Mouse (Mus musculus): ENCODE measurements at regions not wholly inside any gene's neighbourhood (a gene's known extent, or its start where the extent isn't known, plus 50 kb on each side); places are given as distances from the start of the nearest gene placed in this dataset.

- TF ChIP-seq CTCF (IDR thresholded peaks at IDR 0.05), result no peak
- Histone ChIP-seq H3K4me3 (no peak overlapping the region), H3K27ac (no peak overlapping the region)
- DNase-seq (ENCODE audit: extremely low spot score in 1 of 2, low spot score in 2 of 2), result no peak
- intact Hi-C loops (cut with DNase I), result no loop called here
Observed at GRCm38 (mm10) chr13:102173382-102174234, 405.6 kb upstream of the Pik3r1 start.

- Histone ChIP-seq H3K27ac (no peak overlapping the region), H3K4me3 (no peak overlapping the region)
- no peak for DNase-seq (ENCODE audit: extremely low spot score in 1 of 2, low spot score in 2 of 2)
- intact Hi-C loops (cut with DNase I), result no loop called here
- TF ChIP-seq CTCF (IDR thresholded peaks at IDR 0.05), result no peak
Observed at GRCm38 (mm10) chr13:102174431-102174830, 406.4 kb upstream of the Pik3r1 start.

GRCm38 (mm10) chr13:102174896-102175295 lies 406.9 kb upstream of the Pik3r1 start:
- H3K27ac ChIP-seq, result no peak overlapping the region
- no peak for TF ChIP-seq CTCF (IDR thresholded peaks at IDR 0.05)
- H3K4me3 ChIP-seq, result no peak overlapping the region
- DNase-seq (ENCODE audit: extremely low spot score in 1 of 2, low spot score in 2 of 2), result no peak
- intact Hi-C loops (cut with DNase I), result no loop called here

GRCm38 (mm10) chr13:102175406-102175805 lies 407.4 kb upstream of the Pik3r1 start:
- Histone ChIP-seq H3K27ac (no peak overlapping the region), H3K4me3 (no peak overlapping the region)
- intact Hi-C loops (cut with DNase I), result no loop called here
- DNase-seq (ENCODE audit: extremely low spot score in 1 of 2, low spot score in 2 of 2), result no peak
- TF ChIP-seq CTCF (IDR thresholded peaks at IDR 0.05), result no peak

- DNase-seq (ENCODE audit: extremely low spot score in 1 of 2, low spot score in 2 of 2), result no peak
- TF ChIP-seq CTCF (IDR thresholded peaks at IDR 0.05), result no peak
- intact Hi-C loops (cut with DNase I), result no loop called here
Observed at GRCm38 (mm10) chr13:102176456-102176855, 408.4 kb upstream of the Pik3r1 start.

GRCm38 (mm10) chr13:102194716-102195115 lies 426.7 kb upstream of the Pik3r1 start:
- TF ChIP-seq CTCF (IDR thresholded peaks at IDR 0.05), result no peak
- intact Hi-C loops (cut with DNase I), result no loop called here
- Histone ChIP-seq H3K4me3 (no peak overlapping the region), H3K27ac (no peak overlapping the region)
- DNase-seq (ENCODE audit: extremely low spot score in 1 of 2, low spot score in 2 of 2), result no peak

More at GRCm38 (mm10) chr13:102176456-102176855, 408.4 kb upstream of the Pik3r1 start:
- Histone ChIP-seq H3K4me3 (no peak overlapping the region), H3K27ac (no peak overlapping the region)

GRCm38 (mm10) chr13:102202301-102202700 lies 434.3 kb upstream of the Pik3r1 start:
- no peak overlapping the region for H3K4me3 ChIP-seq
- no peak for TF ChIP-seq CTCF (IDR thresholded peaks at IDR 0.05)
- DNase-seq (ENCODE audit: extremely low spot score in 1 of 2, low spot score in 2 of 2), result no peak
- intact Hi-C loops (cut with DNase I), result no loop called here
- no peak overlapping the region for H3K27ac ChIP-seq

- Histone ChIP-seq H3K27ac (no peak overlapping the region), H3K4me3 (no peak overlapping the region)
- intact Hi-C loops (cut with DNase I), result no loop called here
- no peak for DNase-seq (ENCODE audit: extremely low spot score in 1 of 2, low spot score in 2 of 2)
- no peak for TF ChIP-seq CTCF (IDR thresholded peaks at IDR 0.05)
Observed at GRCm38 (mm10) chr13:102218486-102218885, 450.5 kb upstream of the Pik3r1 start.

GRCm38 (mm10) chr13:102231048-102231447 lies 462.3 kb upstream of the Cd180 start:
- intact Hi-C loops (cut with DNase I), result no loop called here
- H3K4me3 ChIP-seq, result no peak overlapping the region
- no peak for DNase-seq (ENCODE audit: extremely low spot score in 1 of 2, low spot score in 2 of 2)
- no peak overlapping the region for H3K27ac ChIP-seq
- TF ChIP-seq CTCF (IDR thresholded peaks at IDR 0.05), result no peak

- Histone ChIP-seq H3K4me3 (no peak overlapping the region), H3K27ac (no peak overlapping the region)
- DNase-seq (ENCODE audit: extremely low spot score in 1 of 2, low spot score in 2 of 2), result no peak
- TF ChIP-seq CTCF (IDR thresholded peaks at IDR 0.05), result no peak
- intact Hi-C loops (cut with DNase I), result no loop called here
Observed at GRCm38 (mm10) chr13:102232291-102232936, 460.9 kb upstream of the Cd180 start.

- no peak overlapping the region for H3K27ac ChIP-seq
- TF ChIP-seq CTCF (IDR thresholded peaks at IDR 0.05), result no peak
- H3K4me3 ChIP-seq, result no peak overlapping the region
- no peak for DNase-seq (ENCODE audit: extremely low spot score in 1 of 2, low spot score in 2 of 2)
- intact Hi-C loops (cut with DNase I), result no loop called here
Observed at GRCm38 (mm10) chr13:102250884-102251283, 442.5 kb upstream of the Cd180 start.

GRCm38 (mm10) chr13:102251709-102252108 lies 441.6 kb upstream of the Cd180 start:
- TF ChIP-seq CTCF (IDR thresholded peaks at IDR 0.05), result no peak
- no peak for DNase-seq (ENCODE audit: extremely low spot score in 1 of 2, low spot score in 2 of 2)
- Histone ChIP-seq H3K4me3 (no peak overlapping the region), H3K27ac (no peak overlapping the region)
- intact Hi-C loops (cut with DNase I), result no loop called here

All from left cerebral cortex, adult 2 months (tissue).